Mouse (Mus musculus) cerebellum, adult 9-11 months (tissue): ENCODE measurements around the gene Abhd12b.
A peak's percentile ranks its signal among the peaks of the same experiment; 100 is the strongest.

ENCODE experiments used
- DNase-seq: peaks from one replicate; pipeline ENCODE4 v3.0.0; 2022

Gene Abhd12b

DNA sequence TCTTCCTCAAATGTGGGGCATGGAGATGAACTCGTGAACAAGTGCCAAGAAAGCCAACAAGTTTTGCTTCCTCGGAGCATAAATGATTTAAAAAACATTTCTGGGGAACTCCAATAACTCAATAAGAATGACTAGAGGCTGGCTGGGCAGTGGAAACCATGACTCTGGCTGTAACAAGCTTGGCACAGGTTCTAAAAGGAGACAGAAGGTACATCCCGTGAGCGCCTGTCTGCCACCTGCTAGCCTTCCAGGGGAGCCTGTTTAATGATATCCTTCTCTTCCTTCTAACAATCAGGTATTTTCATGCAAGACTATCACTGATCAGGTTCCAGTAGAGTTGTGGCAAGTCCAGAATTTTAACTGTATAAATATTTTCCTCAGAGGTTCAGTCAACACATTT, 58.6 kb downstream of the Abhd12b start:
- peak; percentile 21 for DNase-seq

DNA sequence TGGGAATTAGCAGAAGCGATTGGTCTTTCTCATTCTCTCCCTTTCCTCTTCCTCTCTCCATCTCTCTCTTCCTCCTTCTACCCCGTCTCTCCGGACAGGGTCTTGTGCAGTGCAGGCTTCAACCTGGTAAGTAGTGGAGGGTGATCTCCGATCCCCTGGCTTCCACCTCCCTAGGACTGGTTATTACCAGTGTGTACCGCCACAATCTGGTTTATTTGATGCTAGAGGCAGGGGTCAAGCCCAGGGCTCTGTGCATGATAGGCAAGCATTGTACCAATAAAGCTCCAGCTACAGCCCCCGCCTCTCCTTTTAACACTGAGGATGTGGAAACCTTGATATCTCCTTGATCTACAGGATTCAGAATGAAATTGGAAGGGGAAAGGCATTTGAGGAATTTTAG, 59.7 kb downstream of the Abhd12b start:
- no peak for DNase-seq

DNA sequence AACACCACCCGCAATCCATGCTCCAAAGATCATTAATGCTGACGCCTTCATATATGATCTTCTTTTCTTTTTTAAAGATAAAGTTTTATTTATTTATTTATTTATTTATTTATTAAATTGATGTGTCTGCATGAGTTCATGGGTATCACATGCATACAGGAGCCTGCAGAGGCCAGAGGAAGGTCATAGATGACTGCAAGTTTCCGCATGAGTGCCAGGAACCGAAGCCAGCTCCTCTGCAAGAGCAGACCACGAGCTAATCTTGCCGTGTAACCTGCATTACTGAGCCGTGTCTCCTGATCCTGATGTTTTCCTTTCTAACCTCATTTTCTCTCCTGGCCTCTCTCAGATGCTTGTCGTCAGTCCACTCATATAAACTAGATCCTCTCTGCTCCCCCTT, 60.3 kb downstream of the Abhd12b start:
- DNase-seq = no peak

DNA sequence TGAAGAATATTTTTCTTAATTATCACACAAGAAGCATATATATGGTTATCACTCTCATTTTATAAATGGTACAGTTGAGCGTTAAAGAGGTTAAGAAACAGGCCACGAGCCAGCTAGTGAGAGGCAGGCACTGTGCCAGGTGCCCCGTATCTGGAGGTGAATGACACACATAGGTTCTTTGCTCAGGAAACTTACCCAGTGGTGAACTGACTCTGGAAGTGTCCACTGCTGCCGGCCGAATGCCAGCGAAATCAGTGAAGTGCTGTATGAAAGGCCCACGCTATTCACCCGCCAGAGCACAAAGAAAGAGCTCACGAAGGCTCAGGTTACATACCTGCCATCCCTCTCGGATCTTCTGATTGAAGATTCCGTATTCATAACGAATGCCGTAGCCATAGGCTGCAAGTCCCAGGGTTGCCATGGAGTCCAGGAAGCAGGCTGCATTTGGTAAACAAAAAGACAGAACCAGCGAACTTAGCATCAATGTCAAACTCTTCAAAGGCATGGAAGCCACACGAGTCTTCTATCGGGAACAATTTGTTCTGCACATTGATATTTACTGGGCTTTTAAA, 62.4 kb downstream of the Abhd12b start:
- no peak for DNase-seq

DNA sequence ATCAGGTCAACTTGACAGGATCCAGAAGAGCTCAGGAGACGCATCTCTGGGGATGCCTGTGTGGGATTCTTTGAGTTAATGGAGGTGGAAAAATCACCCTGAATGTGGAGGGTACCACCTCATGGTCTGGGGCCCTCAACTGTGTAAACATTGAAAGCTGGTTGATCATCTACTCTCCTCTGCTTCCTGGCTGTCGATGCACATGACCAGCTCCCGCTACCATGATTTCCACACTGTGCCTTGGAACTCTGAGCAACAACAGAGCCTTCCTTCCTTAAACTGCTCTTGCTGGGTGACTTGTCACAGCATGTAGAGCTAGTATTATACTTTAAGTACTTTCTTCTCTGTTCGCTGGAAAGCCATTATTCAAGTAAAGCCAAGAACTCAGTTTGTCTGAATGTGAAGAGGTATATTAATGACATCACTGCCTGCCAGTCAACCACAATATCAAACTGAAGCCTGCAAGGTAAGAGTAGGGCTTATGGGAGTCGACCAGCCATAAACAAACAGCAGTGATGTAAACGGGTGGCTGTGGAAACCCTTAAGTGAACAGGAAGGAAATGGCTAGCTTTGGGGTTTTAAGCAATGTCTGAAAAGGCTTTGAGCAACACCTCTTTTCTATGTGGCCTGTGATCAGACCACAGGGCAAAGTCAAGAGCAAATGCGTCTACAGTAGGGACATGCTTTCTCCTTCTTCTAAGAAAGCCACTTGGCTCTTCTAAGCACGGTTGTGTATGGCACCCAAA, 65.0 kb downstream of the Abhd12b start:
- no peak for DNase-seq

DNA sequence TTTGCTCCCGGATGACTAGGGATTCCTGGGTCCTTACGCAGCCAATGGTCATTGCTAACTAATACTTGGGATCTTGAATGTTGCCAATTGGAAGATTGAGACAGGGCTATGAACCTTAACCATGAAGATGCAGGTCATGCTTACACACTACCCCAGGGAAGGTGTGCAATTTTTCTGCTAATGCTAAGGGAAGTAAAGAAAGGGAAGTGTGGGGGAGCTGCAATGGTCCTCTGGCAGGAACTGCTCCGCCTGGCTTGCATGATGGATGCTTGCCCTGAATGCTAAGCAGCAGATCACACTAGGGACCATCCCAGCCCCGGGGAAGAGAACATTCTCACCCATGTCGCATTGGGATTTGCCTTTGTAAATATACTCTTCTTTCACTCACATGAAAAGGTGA, 67.5 kb downstream of the Abhd12b start:
- no peak for DNase-seq

DNA sequence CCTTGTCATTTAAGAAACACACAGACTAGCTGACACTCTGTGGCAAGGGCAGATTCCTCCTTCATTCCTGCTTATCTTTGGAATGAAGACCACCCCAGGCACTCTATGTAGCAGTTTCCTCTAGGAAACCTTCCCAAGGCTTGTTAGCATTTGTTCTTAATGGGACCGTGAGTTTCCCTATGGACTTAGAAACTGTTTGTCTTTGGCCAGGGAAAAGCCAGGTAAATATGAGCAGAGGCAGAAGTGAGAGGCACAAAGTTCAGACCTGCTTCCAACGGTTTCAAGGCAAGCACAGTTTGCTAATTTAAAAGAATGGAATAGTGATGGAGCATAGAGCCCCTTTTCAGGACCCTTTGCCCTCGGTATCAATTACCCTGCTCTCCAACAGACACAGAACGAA, 69.4 kb downstream of the Abhd12b start:
- DNase-seq = no peak

DNA sequence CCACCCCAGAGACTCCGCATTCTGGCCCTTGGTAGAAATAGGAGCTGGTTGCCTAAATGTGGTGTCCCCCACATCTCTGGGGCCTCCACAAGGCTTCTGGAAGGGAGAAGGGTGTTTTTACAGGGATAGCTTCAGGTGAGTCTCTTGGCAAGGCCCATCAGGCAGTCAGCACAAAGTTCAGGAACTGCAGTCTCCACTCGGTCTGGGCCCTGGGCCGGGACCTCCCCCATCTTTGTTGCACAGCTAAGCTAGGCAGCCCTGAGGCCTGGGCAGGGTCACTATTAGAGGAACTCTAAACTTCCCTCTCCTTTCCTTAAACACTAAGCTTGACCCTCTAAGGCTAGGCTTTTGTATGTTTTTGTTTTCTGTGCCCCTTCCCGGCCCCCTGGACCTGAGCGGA, 72.7 kb downstream of the Abhd12b start:
- no peak for DNase-seq

DNA sequence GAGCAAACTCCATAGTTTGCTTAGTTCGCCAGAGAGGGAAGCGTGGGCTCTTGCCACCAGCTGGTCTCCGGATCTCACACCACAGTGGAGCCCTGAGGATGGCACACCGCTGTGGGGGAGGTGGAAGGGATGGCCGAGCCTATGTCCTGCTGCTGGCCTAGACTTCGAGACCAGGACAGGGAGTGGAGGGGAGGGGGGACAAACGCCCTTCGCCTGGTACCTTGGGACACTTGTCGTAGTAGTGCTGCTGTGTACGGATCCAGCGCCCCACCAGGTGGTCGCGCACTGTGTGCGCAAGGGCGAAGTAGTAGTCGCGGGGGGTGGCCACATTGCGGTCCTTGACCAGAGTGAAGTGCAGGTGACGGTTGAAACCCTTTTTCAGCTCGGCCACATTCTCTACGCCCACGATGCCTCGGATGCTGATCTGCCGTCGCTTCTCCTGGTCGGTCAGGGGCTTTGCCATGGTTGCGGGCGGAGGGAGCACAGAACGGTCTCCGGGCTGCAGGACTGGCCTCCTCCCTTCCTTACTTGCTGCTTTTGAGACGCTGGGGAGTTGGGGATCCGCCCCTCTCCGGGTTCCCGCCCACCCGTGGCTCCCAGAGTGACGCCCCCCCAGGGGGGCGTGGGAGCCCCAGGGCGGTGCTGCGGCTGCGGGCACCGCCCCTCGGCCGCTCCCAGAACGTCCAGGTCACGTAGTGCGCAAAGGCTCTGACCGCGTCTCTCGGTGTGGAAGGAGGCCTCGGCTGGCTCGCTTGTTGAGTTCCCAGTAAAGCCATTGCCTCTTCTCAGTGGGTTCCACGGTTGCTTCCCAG, 73.4 kb downstream of the Abhd12b start:
- DNase-seq = no peak

DNA sequence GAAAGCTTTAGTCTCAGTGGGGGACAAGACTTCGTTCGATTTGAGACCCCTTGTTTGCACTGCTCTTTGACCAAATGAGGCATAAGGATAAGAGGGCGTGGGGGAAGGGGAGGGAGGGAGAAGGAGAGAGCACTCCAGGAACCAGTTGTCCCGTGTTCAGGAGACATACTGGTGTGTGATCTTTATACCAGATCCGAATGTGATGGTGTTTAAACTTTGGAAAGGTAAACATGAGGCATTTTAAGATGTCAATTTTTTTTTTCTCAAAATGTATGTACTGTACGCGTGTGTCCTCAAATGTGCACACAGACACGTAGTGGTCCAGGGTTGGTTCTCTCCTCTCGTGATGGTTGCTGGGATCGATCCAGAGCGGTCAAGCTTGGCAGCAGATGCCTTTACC, 74.2 kb downstream of the Abhd12b start:
- no peak for DNase-seq

DNA sequence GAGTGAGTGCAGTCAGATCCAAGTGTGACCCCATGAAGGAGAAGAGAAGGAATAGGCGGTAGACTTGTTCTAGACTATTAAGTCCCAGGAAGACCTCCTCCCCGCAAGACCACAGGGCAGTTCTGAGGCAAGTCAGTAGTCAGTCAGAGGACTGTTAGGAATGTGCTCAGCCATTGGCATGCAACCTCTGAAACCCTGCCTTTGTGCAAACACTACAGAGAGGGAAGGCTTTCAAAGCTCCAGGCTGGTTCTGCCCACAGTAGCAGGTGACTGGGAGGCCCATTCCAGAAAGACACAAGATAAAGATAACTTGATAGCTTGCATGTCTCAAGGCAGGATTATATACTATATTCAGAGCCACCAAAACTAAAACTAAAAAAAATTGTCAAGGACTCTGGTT, 77.4 kb downstream of the Abhd12b start, which contains the start of gene Pygl:
TSS of gene Pygl (minus strand) at position 195 of the 400 bp plus-strand sequence.
- DNase-seq = no peak

DNA sequence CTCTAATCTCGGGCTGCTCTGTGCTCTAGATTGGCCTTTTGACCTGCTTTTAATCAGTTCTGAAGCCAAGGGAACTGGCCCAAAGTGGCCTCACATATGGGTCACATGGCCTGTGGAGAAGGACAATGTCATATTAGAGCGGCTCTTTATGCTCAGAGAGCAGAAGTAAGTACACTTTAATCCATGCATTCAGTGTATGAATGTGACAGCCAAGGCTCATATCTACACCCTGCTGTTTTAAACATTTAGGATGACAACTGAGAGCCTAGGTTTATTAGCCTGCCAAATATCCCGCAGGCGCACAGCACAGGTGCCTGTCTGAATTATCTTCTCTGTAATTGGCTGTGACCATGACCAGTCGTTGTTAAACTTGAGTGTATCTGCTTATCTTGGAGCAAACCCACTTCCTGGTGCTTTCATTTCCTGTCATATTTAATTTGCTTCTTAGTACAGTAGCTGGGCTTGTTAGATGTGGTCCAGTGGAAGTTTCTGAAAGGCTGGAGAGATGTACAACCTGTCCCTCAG, 78.1 kb downstream of the Abhd12b start:
- DNase-seq = no peak
